Mouse (Mus musculus): ENCODE results near the gene Nupl2. TPM values are rescaled to one million over a fixed set of nuclear protein-coding genes. Genes with fewer than 3 reads are reported as not detected.

Nupl2 gene
- polyA plus RNA-seq, 1 experiment, result 10.5 TPM

DNA sequence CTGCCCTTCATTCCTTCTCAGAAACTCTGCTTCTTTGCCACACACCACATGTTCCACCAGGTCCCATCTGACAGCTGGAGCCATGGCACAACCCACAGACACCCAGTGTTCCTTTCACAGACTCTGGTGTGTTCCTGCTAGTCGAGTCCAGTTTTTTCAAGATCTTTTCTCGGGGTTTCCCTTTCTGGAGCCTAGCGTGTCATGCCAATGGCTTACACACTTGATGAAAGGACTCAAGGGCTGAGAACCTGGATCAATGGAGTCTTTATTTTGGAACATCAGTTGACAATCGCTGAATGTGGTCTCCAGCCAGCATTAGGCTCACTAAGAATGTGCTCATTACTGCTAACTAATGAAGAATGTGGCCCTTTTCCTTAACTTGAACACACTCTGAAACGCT is 37.7 kb downstream of the Nupl2 start:
- no peaks in the 10 kb centered on the region for H3K4me1 ChIP-seq (ENCODE audit: control insufficient read depth, insufficient read depth, low read length)
- no peak overlapping the region for H3K4me3 ChIP-seq (ENCODE audit: insufficient read depth, low read length)
- H3K27ac ChIP-seq (ENCODE audit: insufficient read depth, low read length), result 0 out of 2 replicates have a peak overlapping the region, but pooled peaks have one; percentile 2
- TF ChIP-seq POLR2A (IDR thresholded peaks at IDR 0.05; ENCODE audit: extremely low read depth, insufficient read depth, low read length), result no peak
- TF ChIP-seq CTCF (IDR thresholded peaks at IDR 0.05; ENCODE audit: extremely low read depth, insufficient read depth, low read length), result no peak

DNA sequence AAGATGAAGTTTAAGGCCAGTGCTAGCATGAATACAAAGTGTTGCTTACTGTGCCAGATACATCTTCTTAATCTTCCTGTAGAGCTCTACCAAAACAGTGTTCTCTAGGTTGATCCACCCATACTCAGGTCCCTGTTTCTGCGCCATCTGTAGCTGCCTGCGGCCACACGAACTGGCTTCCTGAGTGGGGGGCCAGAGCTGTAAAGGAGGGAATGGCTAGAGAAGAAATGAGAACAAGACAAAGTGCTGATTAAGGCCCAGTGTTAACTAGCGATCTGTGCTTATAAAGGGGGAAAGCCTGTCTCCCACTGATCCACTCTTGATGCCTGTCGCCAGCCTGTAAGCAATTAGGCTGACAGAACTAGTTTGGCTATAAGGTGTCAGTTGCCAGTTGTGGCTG is 38.5 kb downstream of the Nupl2 start:
- Histone ChIP-seq H3K4me3 (ENCODE audit: insufficient read depth, low read length) (no peak overlapping the region), H3K4me1 (ENCODE audit: control insufficient read depth, insufficient read depth, low read length) (no peaks in the 10 kb centered on the region), H3K27ac (ENCODE audit: insufficient read depth, low read length) (no peak overlapping the region)
- TF ChIP-seq POLR2A (IDR thresholded peaks at IDR 0.05; ENCODE audit: extremely low read depth, insufficient read depth, low read length) (no peak), CTCF (IDR thresholded peaks at IDR 0.05; ENCODE audit: extremely low read depth, insufficient read depth, low read length) (no peak)

- no peak for TF ChIP-seq CTCF (IDR thresholded peaks at IDR 0.05; ENCODE audit: extremely low read depth, insufficient read depth, low read length)
- TF ChIP-seq POLR2A (IDR thresholded peaks at IDR 0.05; ENCODE audit: extremely low read depth, insufficient read depth, low read length), result no peak
- Histone ChIP-seq H3K4me1 (ENCODE audit: control insufficient read depth, insufficient read depth, low read length) (no peaks in the 10 kb centered on the region), H3K27ac (ENCODE audit: insufficient read depth, low read length) (no peak overlapping the region), H3K4me3 (ENCODE audit: insufficient read depth, low read length) (no peak overlapping the region)
Observed at GRCm38 (mm10) chr5:24207965-24208364, 43.2 kb downstream of the Nupl2 start.

DNA sequence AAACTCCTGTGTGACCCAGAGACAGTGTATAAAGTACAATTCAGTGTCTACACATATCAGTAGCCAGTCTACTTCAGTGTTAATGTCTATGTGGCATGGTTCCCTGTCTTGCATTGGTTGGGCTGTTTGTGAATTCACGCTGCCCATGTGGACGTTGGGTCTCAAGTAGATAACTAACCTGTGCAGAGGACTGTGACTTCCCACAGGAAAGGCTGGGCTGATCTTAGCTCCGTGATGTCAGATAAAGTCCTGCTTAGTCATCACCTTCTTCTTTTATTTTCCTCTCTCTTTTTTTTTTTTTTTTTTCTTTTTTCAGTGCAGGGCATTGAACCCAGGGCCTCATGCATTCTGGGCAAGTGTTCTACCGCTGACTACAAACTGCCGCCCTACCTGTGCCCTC is 43.7 kb downstream of the Nupl2 start:
- H3K4me3 ChIP-seq (ENCODE audit: insufficient read depth, low read length), result no peak overlapping the region
- no peaks in the 10 kb centered on the region for H3K4me1 ChIP-seq (ENCODE audit: control insufficient read depth, insufficient read depth, low read length)
- TF ChIP-seq CTCF (IDR thresholded peaks at IDR 0.05; ENCODE audit: extremely low read depth, insufficient read depth, low read length) (no peak), POLR2A (IDR thresholded peaks at IDR 0.05; ENCODE audit: extremely low read depth, insufficient read depth, low read length) (no peak)
- no peak overlapping the region for H3K27ac ChIP-seq (ENCODE audit: insufficient read depth, low read length)

- TF ChIP-seq CTCF (IDR thresholded peaks at IDR 0.05; ENCODE audit: extremely low read depth, insufficient read depth, low read length), result no peak
- H3K27ac ChIP-seq (ENCODE audit: insufficient read depth, low read length), result no peak overlapping the region
Observed at GRCm38 (mm10) chr5:24213861-24214546, 49.2 kb downstream of the Nupl2 start.

DNA sequence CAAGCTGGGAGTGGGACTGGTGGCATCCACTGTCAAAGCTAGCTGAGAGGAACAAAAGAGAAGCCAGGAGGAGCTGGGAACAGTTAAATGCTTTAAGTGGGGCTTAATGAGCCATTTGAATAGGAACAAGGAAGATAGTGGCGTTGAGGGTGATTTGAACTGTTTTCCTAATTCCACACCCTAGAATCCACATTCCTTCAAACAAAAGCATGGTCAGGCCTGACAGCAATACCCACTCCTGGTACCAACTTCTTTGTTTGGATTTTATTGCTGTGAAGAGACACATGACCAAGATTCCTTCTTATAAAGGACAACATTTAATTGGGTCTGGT is 49.8 kb downstream of the Nupl2 start:
- TF ChIP-seq POLR2A (IDR thresholded peaks at IDR 0.05; ENCODE audit: extremely low read depth, insufficient read depth, low read length), result no peak
- no peak for TF ChIP-seq CTCF (IDR thresholded peaks at IDR 0.05; ENCODE audit: extremely low read depth, insufficient read depth, low read length)

More at GRCm38 (mm10) chr5:24213861-24214546, 49.2 kb downstream of the Nupl2 start:
- Histone ChIP-seq H3K4me3 (ENCODE audit: insufficient read depth, low read length) (no peak overlapping the region), H3K4me1 (ENCODE audit: control insufficient read depth, insufficient read depth, low read length) (no peaks in the 10 kb centered on the region)

GRCm38 (mm10) chr5:24214900-24215299 is 50.1 kb downstream of the Nupl2 start:
- H3K27ac ChIP-seq (ENCODE audit: insufficient read depth, low read length), result no peak overlapping the region
- TF ChIP-seq POLR2A (IDR thresholded peaks at IDR 0.05; ENCODE audit: extremely low read depth, insufficient read depth, low read length) (no peak), CTCF (IDR thresholded peaks at IDR 0.05; ENCODE audit: extremely low read depth, insufficient read depth, low read length) (no peak)
- no peak overlapping the region for H3K4me3 ChIP-seq (ENCODE audit: insufficient read depth, low read length)
- no peaks in the 10 kb centered on the region for H3K4me1 ChIP-seq (ENCODE audit: control insufficient read depth, insufficient read depth, low read length)

More for the DNA sequence above, 49.8 kb downstream of the Nupl2 start:
- H3K4me1 ChIP-seq (ENCODE audit: control insufficient read depth, insufficient read depth, low read length), result no peaks in the 10 kb centered on the region
- no peak overlapping the region for H3K4me3 ChIP-seq (ENCODE audit: insufficient read depth, low read length)
- H3K27ac ChIP-seq (ENCODE audit: insufficient read depth, low read length), result no peak overlapping the region

Other genes with a start within 250 kb of the Nupl2 start
- gene Fam126a, start 134.3 kb upstream of the Nupl2 start, polyA plus RNA-seq (2012; rRNA removed), result 7.9 and 8.5 TPM in 2 replicates
- gene Klhl7, start 64.4 kb upstream of the Nupl2 start, polyA plus RNA-seq (2012; rRNA removed), result 52.9 and 54.5 TPM in 2 replicates
- 27.3 and 29.4 TPM in 2 replicates for gene Kcnh2, start 186.6 kb downstream of the Nupl2 start, polyA plus RNA-seq (2012; rRNA removed)
- gene Nos3, start 199.8 kb downstream of the Nupl2 start, polyA plus RNA-seq (2012; rRNA removed), result 9.6 and 10.4 TPM in 2 replicates
- 4.0 and 4.1 TPM in 2 replicates for gene Atg9b, start 227.2 kb downstream of the Nupl2 start, polyA plus RNA-seq (2012; rRNA removed)
- gene Abcb8, start 228.7 kb downstream of the Nupl2 start, polyA plus RNA-seq (2012; rRNA removed), result 54.8 and 57.3 TPM in 2 replicates
- gene Asic3, start 248.4 kb downstream of the Nupl2 start, polyA plus RNA-seq (2012; rRNA removed), result 0.44 and 0.70 TPM in 2 replicates